Mouse (Mus musculus): ENCODE results near the gene Cplx1.

- TF ChIP-seq POLR2A (IDR thresholded peaks at IDR 0.05; ENCODE audit: insufficient read length, low read depth) (no peak), MYOG (IDR thresholded peaks at IDR 0.05; ENCODE audit: control insufficient read depth in 1 of 3, insufficient read depth in 1 of 3, insufficient read length in 2 of 3, low read depth in 2 of 3) (no peak), E2F4 (IDR thresholded peaks at IDR 0.05; ENCODE audit: insufficient read depth) (no peak), CEBPB (IDR thresholded peaks at IDR 0.05; ENCODE audit: insufficient read depth, poor library complexity, severe bottlenecking) (no peak), POLR2AphosphoS2 (IDR thresholded peaks at IDR 0.05; ENCODE audit: insufficient read length, low read depth) (no peak), USF1 (IDR thresholded peaks at IDR 0.05; ENCODE audit: low read depth) (no peak), MAX (IDR thresholded peaks at IDR 0.05; ENCODE audit: low read depth) (no peak), REST (IDR thresholded peaks at IDR 0.05; ENCODE audit: insufficient read depth, insufficient read length) (no peak), MYOD1 (IDR thresholded peaks at IDR 0.05; ENCODE audit: control insufficient read depth in 1 of 3, insufficient read length in 2 of 3, low read depth in 2 of 3) (no peak), TCF3 (IDR thresholded peaks at IDR 0.05; ENCODE audit: insufficient read length, low read depth) (no peak), SRF (IDR thresholded peaks at IDR 0.05; ENCODE audit: control insufficient read depth, insufficient read length, low read depth) (no peak), TCF12 (IDR thresholded peaks at IDR 0.05; ENCODE audit: insufficient read depth, poor library complexity, severe bottlenecking) (no peak)
Measured at GRCm38 (mm10) chr5:108475977-108476376, 73.8 kb downstream of the Cplx1 start.
